Mouse (Mus musculus): ENCODE measurements around the gene Stk38.

- no peak for TF ChIP-seq ZNF384 (IDR thresholded peaks at IDR 0.05; ENCODE audit: low read depth, low read length)
- TF ChIP-seq HCFC1 (IDR thresholded peaks at IDR 0.05; ENCODE audit: borderline replicate concordance, insufficient read depth, low read length): no peak
- TF ChIP-seq CHD2 (IDR thresholded peaks at IDR 0.05; ENCODE audit: low read depth, low read length): no peak
- TF ChIP-seq MAFK (IDR thresholded peaks at IDR 0.05; ENCODE audit: insufficient read depth, low read depth, low read length): no peak
These were observed 19.0 kb upstream of the Stk38 start for GRCm38 (mm10) chr17:29026652-29027356.
